In the genomic region with DNA sequence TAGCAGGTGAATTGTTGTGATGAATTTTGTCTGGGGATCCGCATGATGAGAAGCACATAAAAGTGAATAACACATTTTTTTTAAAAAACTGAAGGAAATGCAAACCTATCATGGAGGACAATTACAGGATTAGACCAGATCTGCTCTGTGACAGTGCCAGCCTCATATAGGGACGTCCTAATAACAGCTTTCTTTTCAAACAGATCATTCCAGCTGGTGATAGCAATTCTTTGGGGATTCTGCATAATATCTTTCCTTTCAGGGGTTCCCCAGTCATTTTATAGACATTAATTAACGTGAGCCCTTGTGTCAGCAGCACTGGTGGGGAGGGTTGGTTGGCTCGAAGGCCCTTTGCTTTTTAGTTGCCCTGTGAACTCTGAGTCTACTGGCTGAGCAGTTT, we compare ENCODE assay signal across 30 mouse cellular contexts. TPM values are rescaled to one million over a fixed set of nuclear protein-coding genes. Genes with fewer than 3 reads are reported as not detected.
A peak's percentile ranks its signal among the peaks of the same experiment; 100 is the strongest.
DNase-seq lines count a peak whose midpoint lies in the region; ATAC-seq and TF ChIP-seq lines count a peak whose summit lies in the region.
"Had no signal": no experiment of that assay in that cellular context is flagged by ENCODE, and none has a peak within 500 bp of the region (broad histone marks: within the 10 kb centered on the region; RNA-seq: fewer than 3 reads in every experiment).

No protein-coding gene starts in this region.

- WGBS in forebrain, embryonic 15.5 days: 26% methylated on average over 4 of the region's 4 CpGs
- WGBS in forebrain, embryonic 11.5 days: 53% methylated on average over 4 of the region's 4 CpGs
- WGBS in hindbrain, embryonic 11.5 days: 51% methylated on average over 4 of the region's 4 CpGs
- WGBS in hindbrain, embryonic 12.5 days: 52% methylated on average over 4 of the region's 4 CpGs
- WGBS in midbrain, embryonic 13.5 days: 28% methylated on average over 4 of the region's 4 CpGs
- 37% methylated on average over 4 of the region's 4 CpGs for WGBS in midbrain, postnatal 0 days
- 76% methylated on average over 4 of the region's 4 CpGs for WGBS in stomach, postnatal 0 days

- DNase-seq in forebrain, embryonic 11.5 days (ENCODE audit: low spot score): no peak
- DNase-seq in hindbrain, embryonic 11.5 days (ENCODE audit: low spot score): peak; percentile 3
- no peak for DNase-seq in midbrain, postnatal 0 days (ENCODE audit: low spot score)
- peak; percentile 63 for DNase-seq in brain, embryonic 14.5 days (ENCODE audit: low read depth)
- DNase-seq in stomach, postnatal 0 days (ENCODE audit: low spot score): no peak
- DNase-seq: adrenal gland, adult 2 months; adrenal gland, postnatal 14 days; cerebellum, adult 11-12 months; cerebellum, adult 8-10 months; cerebellum, postnatal 10 days; cerebellum, postnatal 36 days; embryo, embryonic 11 days; gastrocnemius, adult 2 months; gastrocnemius, postnatal 14 days; heart, adult 18-20 months; heart, postnatal 14 days; heart, postnatal 4 days had no signal

- no peak for TF ChIP-seq POLR2A in brain, embryonic 14.5 days (IDR thresholded peaks at IDR 0.05; ENCODE audit: borderline replicate concordance, extremely low read depth, insufficient read depth, insufficient read length, poor library complexity, severe bottlenecking)

- TF ChIP-seq CTCF in midbrain, postnatal 0 days (IDR thresholded peaks at IDR 0.05): no peak
- no peak for TF ChIP-seq CTCF in brain, embryonic 14.5 days (IDR thresholded peaks at IDR 0.05; ENCODE audit: borderline replicate concordance, extremely low read depth, insufficient read depth, insufficient read length)
- TF ChIP-seq CTCF in stomach, postnatal 0 days (IDR thresholded peaks at IDR 0.05; ENCODE audit: low read depth): no peak

- peaks cover 6% of the 10 kb centered on the region; the same call in 1 of the 2 replicates for H3K4me1 ChIP-seq in forebrain, embryonic 15.5 days
- H3K4me1 ChIP-seq in forebrain, embryonic 11.5 days (replicated peaks; ENCODE audit: control insufficient read depth, insufficient read depth, low read length): peaks cover 2% of the 10 kb centered on the region
- H3K4me1 ChIP-seq in hindbrain, embryonic 11.5 days (replicated peaks; ENCODE audit: control insufficient read depth, insufficient read depth, low read length): 0 out of 2 replicates have a peak, but pooled peaks cover under 1% of the 10 kb centered on the region
- peaks cover 20% of the 10 kb centered on the region for H3K4me1 ChIP-seq in hindbrain, embryonic 12.5 days
- peaks cover 31% of the 10 kb centered on the region for H3K4me1 ChIP-seq in midbrain, embryonic 13.5 days (replicated peaks)
- no peaks in the 10 kb centered on the region for H3K4me1 ChIP-seq in midbrain, postnatal 0 days (ENCODE audit: insufficient read depth, low read length)
- no peaks in the 10 kb centered on the region for H3K4me1 ChIP-seq in stomach, postnatal 0 days (replicated peaks; ENCODE audit: control insufficient read depth, insufficient read depth)
- H3K4me1 ChIP-seq: heart, embryonic 13.5 days; intestine, embryonic 15.5 days had no signal

- ATAC-seq in forebrain, embryonic 15.5 days (replicated peaks): 0 out of 2 replicates have a peak, but pooled peaks have one; percentile 24
- ATAC-seq in forebrain, embryonic 11.5 days (replicated peaks; ENCODE audit: low FRiP score): no peak
- no peak for ATAC-seq in hindbrain, embryonic 11.5 days (ENCODE audit: low FRiP score)
- no peak for ATAC-seq in hindbrain, embryonic 12.5 days (ENCODE audit: low FRiP score)
- 0 out of 2 replicates have a peak, but pooled peaks have one; percentile 31 for ATAC-seq in midbrain, embryonic 13.5 days
- no peak for ATAC-seq in midbrain, postnatal 0 days (ENCODE audit: low FRiP score)
- no peak for ATAC-seq in stomach, postnatal 0 days (ENCODE audit: low FRiP score, low TSS enrichment)
- ATAC-seq: CD4-positive, CD25-positive, alpha-beta regulatory T cell, adult 4 months; hindbrain, embryonic 16.5 days; intestine, embryonic 15.5 days had no signal

- H3K9ac ChIP-seq in forebrain, embryonic 15.5 days (replicated peaks): no peak overlapping the region
- no peak overlapping the region for H3K9ac ChIP-seq in forebrain, embryonic 11.5 days (ENCODE audit: low read length)
- no peak overlapping the region for H3K9ac ChIP-seq in hindbrain, embryonic 11.5 days (ENCODE audit: low read depth, low read length)
- no peak overlapping the region for H3K9ac ChIP-seq in hindbrain, embryonic 12.5 days
- no peak overlapping the region for H3K9ac ChIP-seq in midbrain, embryonic 13.5 days (replicated peaks)
- no peak overlapping the region for H3K9ac ChIP-seq in midbrain, postnatal 0 days (replicated peaks; ENCODE audit: low read length, poor library complexity, severe bottlenecking)
- no peak overlapping the region for H3K9ac ChIP-seq in stomach, postnatal 0 days (ENCODE audit: low read length)
- H3K9ac ChIP-seq: embryonic facial prominence, embryonic 13.5 days; heart, embryonic 13.5 days; hindbrain, embryonic 13.5 days; intestine, embryonic 15.5 days had no signal

- no peak overlapping the region for H3K4me2 ChIP-seq in forebrain, embryonic 15.5 days (replicated peaks)
- H3K4me2 ChIP-seq in forebrain, embryonic 11.5 days (ENCODE audit: low read depth, low read length, severe bottlenecking): no peak overlapping the region
- no peak overlapping the region for H3K4me2 ChIP-seq in hindbrain, embryonic 11.5 days (replicated peaks; ENCODE audit: low read depth, low read length)
- H3K4me2 ChIP-seq in hindbrain, embryonic 12.5 days (replicated peaks): no peak overlapping the region
- H3K4me2 ChIP-seq in midbrain, embryonic 13.5 days (replicated peaks): no peak overlapping the region
- no peak overlapping the region for H3K4me2 ChIP-seq in midbrain, postnatal 0 days (ENCODE audit: low read depth, low read length, poor library complexity, severe bottlenecking)
- no peak overlapping the region for H3K4me2 ChIP-seq in stomach, postnatal 0 days (replicated peaks; ENCODE audit: low read depth)
- H3K4me2 ChIP-seq: embryonic facial prominence, embryonic 13.5 days; heart, embryonic 13.5 days; hindbrain, embryonic 13.5 days; intestine, embryonic 15.5 days had no signal

- TF ChIP-seq EP300 in stomach, postnatal 0 days (optimal IDR thresholded peaks at IDR 0.05): no peak

- peak overlapping the region; percentile 20; the same call in 1 of the 2 replicates for H3K27ac ChIP-seq in forebrain, embryonic 15.5 days (replicated peaks)
- H3K27ac ChIP-seq in forebrain, embryonic 11.5 days (ENCODE audit: low read depth, low read length): no peak overlapping the region
- H3K27ac ChIP-seq in hindbrain, embryonic 11.5 days (ENCODE audit: low read depth, low read length): no peak overlapping the region
- no peak overlapping the region for H3K27ac ChIP-seq in hindbrain, embryonic 12.5 days
- no peak overlapping the region for H3K27ac ChIP-seq in midbrain, embryonic 13.5 days
- H3K27ac ChIP-seq in midbrain, postnatal 0 days (ENCODE audit: low read depth, low read length): no peak overlapping the region
- H3K27ac ChIP-seq in stomach, postnatal 0 days (replicated peaks): no peak overlapping the region
- H3K27ac ChIP-seq: embryonic facial prominence, embryonic 10.5 days; embryonic facial prominence, embryonic 13.5 days; gastrocnemius, adult 2 months; heart, embryonic 10.5 days; heart, embryonic 13.5 days; hindbrain, embryonic 13.5 days; intestine, embryonic 15.5 days had no signal

- H3K36me3 ChIP-seq in forebrain, embryonic 15.5 days: no peaks in the 10 kb centered on the region
- H3K36me3 ChIP-seq in forebrain, embryonic 11.5 days (ENCODE audit: control insufficient read depth, insufficient read depth, low read length): no peaks in the 10 kb centered on the region
- no peaks in the 10 kb centered on the region for H3K36me3 ChIP-seq in hindbrain, embryonic 11.5 days (ENCODE audit: control insufficient read depth, insufficient read depth, low read length)
- H3K36me3 ChIP-seq in hindbrain, embryonic 12.5 days: no peaks in the 10 kb centered on the region
- no peaks in the 10 kb centered on the region for H3K36me3 ChIP-seq in midbrain, embryonic 13.5 days
- no peaks in the 10 kb centered on the region for H3K36me3 ChIP-seq in midbrain, postnatal 0 days (ENCODE audit: insufficient read depth, low read length)
- no peaks in the 10 kb centered on the region for H3K36me3 ChIP-seq in stomach, postnatal 0 days (ENCODE audit: control insufficient read depth, insufficient read depth, low read length)
- H3K36me3 ChIP-seq: embryonic facial prominence, embryonic 10.5 days; embryonic facial prominence, embryonic 13.5 days; heart, embryonic 10.5 days; heart, embryonic 13.5 days; hindbrain, embryonic 13.5 days; intestine, embryonic 15.5 days had no signal

- H3K27me3 ChIP-seq in forebrain, embryonic 15.5 days: no peaks in the 10 kb centered on the region
- no peaks in the 10 kb centered on the region for H3K27me3 ChIP-seq in forebrain, embryonic 11.5 days (ENCODE audit: control insufficient read depth, insufficient read depth, low read length)
- H3K27me3 ChIP-seq in hindbrain, embryonic 11.5 days (ENCODE audit: control insufficient read depth, insufficient read depth, low read length): no peaks in the 10 kb centered on the region
- H3K27me3 ChIP-seq in hindbrain, embryonic 12.5 days: no peaks in the 10 kb centered on the region
- no peaks in the 10 kb centered on the region for H3K27me3 ChIP-seq in midbrain, embryonic 13.5 days
- H3K27me3 ChIP-seq in midbrain, postnatal 0 days (ENCODE audit: insufficient read depth, low read length): no peaks in the 10 kb centered on the region
- H3K27me3 ChIP-seq in stomach, postnatal 0 days (ENCODE audit: control insufficient read depth, insufficient read depth, low read length): no peaks in the 10 kb centered on the region
- H3K27me3 ChIP-seq: embryonic facial prominence, embryonic 13.5 days; hindbrain, embryonic 13.5 days; intestine, embryonic 15.5 days had no signal

- H3K9me3 ChIP-seq in forebrain, embryonic 15.5 days: no peaks in the 10 kb centered on the region
- H3K9me3 ChIP-seq in forebrain, embryonic 11.5 days (ENCODE audit: control insufficient read depth, low read length): no peaks in the 10 kb centered on the region
- no peaks in the 10 kb centered on the region for H3K9me3 ChIP-seq in hindbrain, embryonic 11.5 days (ENCODE audit: control insufficient read depth, low read length)
- no peaks in the 10 kb centered on the region for H3K9me3 ChIP-seq in hindbrain, embryonic 12.5 days (replicated peaks)
- H3K9me3 ChIP-seq in midbrain, embryonic 13.5 days: no peaks in the 10 kb centered on the region
- no peaks in the 10 kb centered on the region for H3K9me3 ChIP-seq in midbrain, postnatal 0 days (ENCODE audit: low read length)
- no peaks in the 10 kb centered on the region for H3K9me3 ChIP-seq in stomach, postnatal 0 days (ENCODE audit: control insufficient read depth, low read length)
- H3K9me3 ChIP-seq: embryonic facial prominence, embryonic 10.5 days; embryonic facial prominence, embryonic 13.5 days; heart, embryonic 10.5 days; heart, embryonic 13.5 days; hindbrain, embryonic 13.5 days; intestine, embryonic 15.5 days had no signal

- H3K4me3 ChIP-seq in forebrain, embryonic 15.5 days: no peak overlapping the region
- no peak overlapping the region for H3K4me3 ChIP-seq in forebrain, embryonic 11.5 days (ENCODE audit: low read depth, low read length)
- H3K4me3 ChIP-seq in hindbrain, embryonic 11.5 days (ENCODE audit: low read depth, low read length): no peak overlapping the region
- H3K4me3 ChIP-seq in hindbrain, embryonic 12.5 days: no peak overlapping the region
- H3K4me3 ChIP-seq in midbrain, embryonic 13.5 days (replicated peaks): no peak overlapping the region
- H3K4me3 ChIP-seq in midbrain, postnatal 0 days (ENCODE audit: low read depth, low read length): no peak overlapping the region
- no peak overlapping the region for H3K4me3 ChIP-seq in stomach, postnatal 0 days (ENCODE audit: low read depth, low read length)
- H3K4me3 ChIP-seq: embryonic facial prominence, embryonic 10.5 days; embryonic facial prominence, embryonic 13.5 days; erythroblast, embryonic 14.5 days; gastrocnemius, adult 2 months; heart, embryonic 10.5 days; heart, embryonic 13.5 days; hindbrain, embryonic 13.5 days; intestine, embryonic 15.5 days had no signal

RNA-seq across cellular contexts. Expression of gene Btbd11, which starts 7.9 kb away (rescaled TPM):
- polyA plus RNA-seq in forebrain, embryonic 15.5 days (2015; fragmentation: Nextera tagmentation; extraction: Ambion mirVana): 9.6 and 12.8 TPM in 2 replicates
- 6.5 and 7.4 TPM in 2 replicates for polyA plus RNA-seq in forebrain, embryonic 11.5 days (2014; fragmentation: Nextera tagmentation; extraction: Ambion mirVana)
- polyA plus RNA-seq in hindbrain, embryonic 11.5 days (2014; fragmentation: Nextera tagmentation; extraction: Ambion mirVana): 8.2 and 8.3 TPM in 2 replicates
- polyA plus RNA-seq in hindbrain, embryonic 12.5 days (2016; fragmentation: Nextera tagmentation; extraction: Ambion mirVana): 11.2 and 13.9 TPM in 2 replicates
- polyA plus RNA-seq in midbrain, embryonic 13.5 days (2015; fragmentation: Nextera tagmentation; extraction: Ambion mirVana): 10.3 and 10.7 TPM in 2 replicates
- 47.4 and 47.6 TPM in 2 replicates for total RNA-seq in midbrain, postnatal 0 days (2014; rRNA removed)
- polyA plus RNA-seq in midbrain, postnatal 0 days (2015; fragmentation: Nextera tagmentation; extraction: Ambion mirVana): 17.1 and 18.9 TPM in 2 replicates
- 16.4 and 24.5 TPM in 2 replicates for polyA plus RNA-seq in brain, embryonic 14.5 days (2012; rRNA removed)
- 1.8 and 1.9 TPM in 2 replicates for polyA plus RNA-seq in stomach, postnatal 0 days (2015; fragmentation: Nextera tagmentation; extraction: Ambion mirVana)
- total RNA-seq: MEL had no signal
- polyA plus RNA-seq: erythroblast, embryonic 14.5 days had no signal

Comparison
In these comparisons a context has a peak if more than half of its experiments do, and no peak if none do; other contexts are left out.
1. ATAC-seq: peak in forebrain, embryonic 15.5 days (single experiment) and midbrain, embryonic 13.5 days (single experiment); none in forebrain, embryonic 11.5 days (single experiment), hindbrain, embryonic 11.5 days (single experiment), hindbrain, embryonic 12.5 days (single experiment), midbrain, postnatal 0 days (single experiment) and stomach, postnatal 0 days (single experiment).
2. DNase-seq: peak in hindbrain, embryonic 11.5 days (single experiment) and brain, embryonic 14.5 days (single experiment); none in forebrain, embryonic 11.5 days (single experiment), midbrain, postnatal 0 days (single experiment) and stomach, postnatal 0 days (single experiment).